ENCODE assay signal across 8 mouse cellular contexts in genomic region chr7:99625722-99626375, GRCm38 (mm10). TPM values are rescaled to one million over a fixed set of nuclear protein-coding genes. Genes with fewer than 3 reads are reported as not detected.
A peak's percentile ranks its signal among the peaks of the same experiment; 100 is the strongest.
DNase-seq lines count a peak whose midpoint lies in the region; ATAC-seq and TF ChIP-seq lines count a peak whose summit lies in the region.

No protein-coding gene starts in this region.

- peak; percentile 12 for DNase-seq in CH12.LX (ENCODE audit: extremely low read depth)
- peak; percentile 69 to 75 for DNase-seq in cerebellum, adult 2 months
- DNase-seq in heart, postnatal 25 days (ENCODE audit: low spot score) = peak; percentile 83
- DNase-seq in large intestine, adult 2 months (ENCODE audit: low read depth, low spot score) = peak; percentile 35
- DNase-seq in neural tube, embryonic 11.5 days (ENCODE audit: low spot score) = peak; percentile 90

- peak overlapping the region; percentile 68; the same call in 1 of the 2 replicates for H3K4me2 ChIP-seq in CH12.LX (ENCODE audit: insufficient read depth, low read depth, poor library complexity, severe bottlenecking)
- H3K4me2 ChIP-seq in forebrain, embryonic 16.5 days (ENCODE audit: low read length) = peak overlapping the region; percentile 83
- H3K4me2 ChIP-seq in liver, embryonic 15.5 days = peak overlapping the region; percentile 65
- H3K4me2 ChIP-seq in neural tube, embryonic 11.5 days (ENCODE audit: low read depth) = peak overlapping the region; percentile 83
- H3K4me2 ChIP-seq in stomach, embryonic 15.5 days = peak overlapping the region; percentile 99

- in situ Hi-C loops in CH12.LX (cut with MboI; ENCODE audit: low pct_ligation_motif_present, low pct_unique_long_range_greater_than_20kb, low sequenced_read_pairs) = loop anchor here (10.0 kb wide), 1 partner anchor 79 kb away; no protein-coding TSS in a partner anchor

- dilution Hi-C loops in CH12.LX (cut with MboI; ENCODE audit: extremely low pct_ligation_motif_present, extremely low pct_unique_long_range_greater_than_20kb, low sequenced_read_pairs) = no loop called here

- 1% methylated on average over 81 of the region's 81 CpGs for WGBS in cerebellum, adult 2 months
- under 1% methylated on average over 81 of the region's 81 CpGs for WGBS in forebrain, embryonic 16.5 days
- 1% methylated on average over 81 of the region's 81 CpGs for WGBS in large intestine, adult 2 months
- WGBS in liver, embryonic 15.5 days (ENCODE audit: insufficient replicate concordance) = 1% methylated on average over 81 of the region's 81 CpGs
- under 1% methylated on average over 79 of the region's 81 CpGs for WGBS in neural tube, embryonic 11.5 days
- WGBS in stomach, embryonic 15.5 days = under 1% methylated on average over 81 of the region's 81 CpGs

- peak; percentile 92 for ATAC-seq in forebrain, embryonic 16.5 days
- ATAC-seq in liver, embryonic 15.5 days (ENCODE audit: insufficient read depth) = peak; percentile 68
- peak; percentile 84 for ATAC-seq in neural tube, embryonic 11.5 days (ENCODE audit: insufficient read depth, low FRiP score, low TSS enrichment)
- peak; percentile 66 for ATAC-seq in stomach, embryonic 15.5 days (ENCODE audit: insufficient read depth, low FRiP score, low read depth)

- TF ChIP-seq CTCF in CH12.LX (conservative IDR thresholded peaks at IDR 0.05 in 1 of 2, IDR thresholded peaks at IDR 0.05 in 1 of 2; ENCODE audit: low read depth in 2 of 2, low read length in 2 of 2) = peak in 1 of 2 experiments; percentile 75; a peak in 2 of 4 replicates
- peak; percentile 69 for TF ChIP-seq CTCF in cerebellum, adult 2 months (IDR thresholded peaks at IDR 0.05; ENCODE audit: borderline replicate concordance, insufficient read depth, low read depth, low read length)

- H3K4me1 ChIP-seq in CH12.LX (ENCODE audit: control insufficient read depth in 1 of 2, insufficient read depth in 2 of 2) = peaks cover 4 to 7% of the 10 kb centered on the region in 2 experiments
- H3K4me1 ChIP-seq in cerebellum, adult 2 months (ENCODE audit: control insufficient read depth, insufficient read depth, low read length) = no peaks in the 10 kb centered on the region
- peaks cover 13% of the 10 kb centered on the region for H3K4me1 ChIP-seq in forebrain, embryonic 16.5 days (replicated peaks; ENCODE audit: control insufficient read depth, insufficient read depth, low read length)
- H3K4me1 ChIP-seq in liver, embryonic 15.5 days (replicated peaks) = peaks cover 18% of the 10 kb centered on the region
- H3K4me1 ChIP-seq in neural tube, embryonic 11.5 days (ENCODE audit: control insufficient read depth, insufficient read depth, low read length) = peaks cover 21% of the 10 kb centered on the region
- H3K4me1 ChIP-seq in stomach, embryonic 15.5 days = peaks cover 20% of the 10 kb centered on the region

- no peak overlapping the region for H3K9ac ChIP-seq in CH12.LX (ENCODE audit: insufficient read depth, low read depth)
- H3K9ac ChIP-seq in forebrain, embryonic 16.5 days (replicated peaks; ENCODE audit: low read depth, low read length) = peak overlapping the region; percentile 67
- H3K9ac ChIP-seq in liver, embryonic 15.5 days = no peak overlapping the region
- H3K9ac ChIP-seq in neural tube, embryonic 11.5 days (ENCODE audit: low read length) = peak overlapping the region; percentile 61
- peak overlapping the region; percentile 8; the same call in 1 of the 2 replicates for H3K9ac ChIP-seq in stomach, embryonic 15.5 days

- TF ChIP-seq EP300 in CH12.LX (IDR thresholded peaks at IDR 0.05; ENCODE audit: low read length) = no peak

- H3K36me3 ChIP-seq in CH12.LX (replicated peaks in 1 of 2; ENCODE audit: control insufficient read depth in 1 of 2, insufficient read depth in 1 of 2, low read length in 1 of 2) = no peaks in the 10 kb centered on the region
- no peaks in the 10 kb centered on the region for H3K36me3 ChIP-seq in forebrain, embryonic 16.5 days (ENCODE audit: control insufficient read depth, insufficient read depth)
- H3K36me3 ChIP-seq in liver, embryonic 15.5 days (replicated peaks) = no peaks in the 10 kb centered on the region
- no peaks in the 10 kb centered on the region for H3K36me3 ChIP-seq in neural tube, embryonic 11.5 days (ENCODE audit: control insufficient read depth, insufficient read depth, low read length)
- no peaks in the 10 kb centered on the region for H3K36me3 ChIP-seq in stomach, embryonic 15.5 days

- no peaks in the 10 kb centered on the region for H3K79me2 ChIP-seq in CH12.LX (replicated peaks; ENCODE audit: control insufficient read depth, extremely low read depth, insufficient read depth, poor library complexity, severe bottlenecking)

- peak overlapping the region in 2 of 3 experiments; percentile 24 to 44 for H3K4me3 ChIP-seq in CH12.LX (replicated peaks in 1 of 3; ENCODE audit: low read depth in 2 of 3, low read length in 2 of 3, poor library complexity in 1 of 3)
- H3K4me3 ChIP-seq in cerebellum, adult 2 months (replicated peaks; ENCODE audit: insufficient read depth, low read depth, low read length) = peak overlapping the region; percentile 24
- peak overlapping the region; percentile 57 for H3K4me3 ChIP-seq in forebrain, embryonic 16.5 days (replicated peaks; ENCODE audit: low read length)
- peak overlapping the region; percentile 44 for H3K4me3 ChIP-seq in liver, embryonic 15.5 days (replicated peaks)
- H3K4me3 ChIP-seq in neural tube, embryonic 11.5 days (ENCODE audit: low read depth, low read length) = peak overlapping the region; percentile 45
- peak overlapping the region; percentile 51 for H3K4me3 ChIP-seq in stomach, embryonic 15.5 days (replicated peaks)

- H3K27me3 ChIP-seq in CH12.LX (replicated peaks) = peaks cover 57% of the 10 kb centered on the region
- peaks cover 3% of the 10 kb centered on the region; the same call in 1 of the 2 replicates for H3K27me3 ChIP-seq in cerebellum, adult 2 months (ENCODE audit: control insufficient read depth, insufficient read depth, low read length)
- H3K27me3 ChIP-seq in forebrain, embryonic 16.5 days (replicated peaks; ENCODE audit: control insufficient read depth, insufficient read depth, low read length) = peaks cover 30% of the 10 kb centered on the region
- peaks cover 100% of the 10 kb centered on the region for H3K27me3 ChIP-seq in liver, embryonic 15.5 days
- H3K27me3 ChIP-seq in neural tube, embryonic 11.5 days (ENCODE audit: control insufficient read depth, insufficient read depth, low read length) = peaks cover 45% of the 10 kb centered on the region
- peaks cover 65% of the 10 kb centered on the region for H3K27me3 ChIP-seq in stomach, embryonic 15.5 days (replicated peaks)

- H3K27ac ChIP-seq in CH12.LX (ENCODE audit: insufficient read depth, low read depth) = no peak overlapping the region
- H3K27ac ChIP-seq in cerebellum, adult 2 months (ENCODE audit: insufficient read depth, low read length) = no peak overlapping the region
- H3K27ac ChIP-seq in forebrain, embryonic 16.5 days (ENCODE audit: low read length) = no peak overlapping the region
- H3K27ac ChIP-seq in liver, embryonic 15.5 days (replicated peaks) = no peak overlapping the region
- no peak overlapping the region for H3K27ac ChIP-seq in neural tube, embryonic 11.5 days (ENCODE audit: low read depth, low read length)
- no peak overlapping the region for H3K27ac ChIP-seq in stomach, embryonic 15.5 days

- intact Hi-C loops in heart, postnatal 25 days (cut with DNase I) = loop anchor here (10.0 kb wide), 1 partner anchor 359 kb away; the partner anchor contains the start of gene Rnf169

- no peak for TF ChIP-seq POLR2A in CH12.LX (IDR thresholded peaks at IDR 0.05; ENCODE audit: low read depth, low read length)
- no peak for TF ChIP-seq POLR2A in cerebellum, adult 2 months (IDR thresholded peaks at IDR 0.05; ENCODE audit: borderline replicate concordance, insufficient read depth, low read length)

- H3K9me3 ChIP-seq in CH12.LX (replicated peaks; ENCODE audit: low read length) = peaks cover 15% of the 10 kb centered on the region
- no peaks in the 10 kb centered on the region for H3K9me3 ChIP-seq in forebrain, embryonic 16.5 days (ENCODE audit: control insufficient read depth, low read length)
- H3K9me3 ChIP-seq in liver, embryonic 15.5 days (replicated peaks) = no peaks in the 10 kb centered on the region
- H3K9me3 ChIP-seq in neural tube, embryonic 11.5 days (ENCODE audit: control insufficient read depth, low read length) = no peaks in the 10 kb centered on the region
- no peaks in the 10 kb centered on the region for H3K9me3 ChIP-seq in stomach, embryonic 15.5 days

- TF ChIP-seq RAD21 in CH12.LX (IDR thresholded peaks at IDR 0.05; ENCODE audit: low read depth, low read length) = peak; percentile 17

TF ChIP-seq in CH12.LX, 34 proteins besides CTCF, POLR2A, EP300 and RAD21:
- TF ChIP-seq IRF4 (IDR thresholded peaks at IDR 0.05; ENCODE audit: low read depth, low read length) = no peak
- TF ChIP-seq ELF1 (IDR thresholded peaks at IDR 0.05; ENCODE audit: low read depth, low read length) = no peak
- TF ChIP-seq SMC3 (IDR thresholded peaks at IDR 0.05; ENCODE audit: low read depth, low read length) = peak; percentile 60
- TF ChIP-seq USF1 (IDR thresholded peaks at IDR 0.05; ENCODE audit: low read depth, low read length) = no peak
- TF ChIP-seq NRF1 (IDR thresholded peaks at IDR 0.05; ENCODE audit: low read depth, low read length) = 0 out of 2 replicates have a peak, but pooled peaks have one; percentile 20

RNA-seq across cellular contexts. Expression of gene Tpbgl, which starts 1.1 kb away (rescaled TPM):
- total RNA-seq in CH12.LX (2012; rRNA removed) (0.13 and 0.25 TPM in 2 replicates), CH12.LX (2014; rRNA removed) (not detected in 2 replicates)
- polyA plus RNA-seq in CH12.LX (2012; ENCODE audit: insufficient read length, low read depth) = 0.07 TPM in 1 of 2 replicates, not detected in the other
- 4.0 and 4.8 TPM in 2 replicates for polyA plus RNA-seq in cerebellum, adult 2 months (2012; rRNA removed)
- polyA plus RNA-seq in forebrain, embryonic 16.5 days (2015; fragmentation: Nextera tagmentation; extraction: Ambion mirVana) = 0.67 and 0.76 TPM in 2 replicates
- 1 to 10 TPM; 3.0 to 3.9 TPM for total RNA-seq in heart, postnatal 25 days (2021)
- 1.8 and 2.2 TPM in 2 replicates for polyA plus RNA-seq in large intestine, adult 2 months (2012; rRNA removed)
- 0.41 and 0.44 TPM in 2 replicates for polyA plus RNA-seq in liver, embryonic 15.5 days (2015; fragmentation: Nextera tagmentation; extraction: Ambion mirVana)
- 1.1 and 1.4 TPM in 2 replicates for polyA plus RNA-seq in neural tube, embryonic 11.5 days (2014; fragmentation: Nextera tagmentation; extraction: Ambion mirVana)
- polyA plus RNA-seq in stomach, embryonic 15.5 days (2015; fragmentation: Nextera tagmentation; extraction: Ambion mirVana) = 1.9 and 2.0 TPM in 2 replicates

Comparison
In these comparisons a context has a peak if more than half of its experiments do, and no peak if none do; other contexts are left out.
1. DNase-seq: peak in every context shown above with its lines; median percentile 90 in neural tube, embryonic 11.5 days; 83 in heart, postnatal 25 days; 72 in cerebellum, adult 2 months; 35 in large intestine, adult 2 months; 12 in CH12.LX.
2. H3K9ac ChIP-seq: peak in forebrain, embryonic 16.5 days (single experiment), neural tube, embryonic 11.5 days (single experiment) and stomach, embryonic 15.5 days (single experiment); none in CH12.LX (single experiment) and liver, embryonic 15.5 days (single experiment).
3. Peak in every context shown above with its lines, with median percentiles within 50 percentile points of each other: H3K4me2 ChIP-seq, H3K4me3 ChIP-seq and ATAC-seq.